Mouse (Mus musculus) heart, adult 2 months (tissue): ENCODE measurements around the gene Pitpnb. TPM values are rescaled to one million over a fixed set of nuclear protein-coding genes. Genes with fewer than 3 reads are reported as not detected.
A peak's percentile ranks its signal among the peaks of the same experiment; 100 is the strongest.

ENCODE experiments used
- DNase-seq, 2 experiments: peaks; one replicate each; pipeline ENCODE4 v3.0.0; 2021
- H3K27ac ChIP-seq: fragments of 200-600 bp; 2 replicates; pipeline ENCODE4 v1.8.1; 2022
- H3K27me3 ChIP-seq: fragments of 200-500 bp; 2 replicates; pipeline ENCODE4 v1.6.1; 2012; ENCODE audit warnings: mild to moderate bottlenecking, low read length, inconsistent platforms, mixed read lengths; ENCODE audit not compliant: control insufficient read depth, insufficient read depth
- H3K36me3 ChIP-seq: fragments of 200-500 bp; 2 replicates; pipeline ENCODE4 v1.6.1; 2012; ENCODE audit warnings: low read length, inconsistent platforms; ENCODE audit not compliant: control insufficient read depth, insufficient read depth
- H3K4me1 ChIP-seq: fragments of 200-500 bp; 2 replicates; pipeline ENCODE4 v1.6.1; 2011; ENCODE audit warnings: low read length; ENCODE audit not compliant: control insufficient read depth, insufficient read depth
- H3K4me3 ChIP-seq: fragments of 200-600 bp; 2 replicates; pipeline ENCODE4 v1.8.1; 2022
- H3K79me2 ChIP-seq: fragments of 200-500 bp; replicated peaks from 2 replicates; pipeline ENCODE4 v1.6.1; 2012; ENCODE audit warnings: mild to moderate bottlenecking, inconsistent platforms, low read length, moderate library complexity, mixed read lengths; ENCODE audit not compliant: control insufficient read depth, insufficient read depth
- H3K9ac ChIP-seq: fragments of 200-500 bp; 2 replicates; pipeline ENCODE4 v1.6.1; 2012; ENCODE audit warnings: low read depth, mild to moderate bottlenecking, control low read depth, inconsistent platforms, low read length, mixed read lengths
- CTCF ChIP-seq: fragments of 200-600 bp; IDR thresholded peaks from 2 replicates; pipeline ENCODE4 v1.8.1; 2022; ENCODE audit warnings: antibody characterized with exemption, mild to moderate bottlenecking, moderate library complexity
- EP300 ChIP-seq: fragments of 200-500 bp; IDR thresholded peaks from 2 replicates; pipeline ENCODE4 v1.6.1; 2011; ENCODE audit warnings: low read depth, low read length, control low read depth; ENCODE audit not compliant: insufficient read depth
- POLR2A ChIP-seq: fragments of 200-500 bp; IDR thresholded peaks from 2 replicates; pipeline ENCODE4 v1.6.1; 2011; ENCODE audit warnings: mild to moderate bottlenecking, low read depth, low read length, control low read depth; ENCODE audit not compliant: insufficient read depth
- WGBS: fragments of 180-500 bp; shearing (Covaris S2); methylation state at CpG from one replicate; pipeline ENCODE4 v1.1.7; 2018; 5-methylcytosine and 5-hydroxymethylcytosine counted together
- intact Hi-C: fragments of 180-260 bp; cut with DNase I; formaldehyde crosslinking; loops from one replicate; pipeline ENCODE4 v1.15.1; 2025
- polyA plus RNA-seq: library from polyadenylated mRNA; depleted of rRNA; stranded (reverse); fragments of >200 nt; gene quantifications from 2 replicates; pipeline ENCODE4 v1.2.3, GENCODE M21; 2012
- total RNA-seq, 2 experiments: library from RNA; stranded (reverse); gene quantifications; 2 replicates each; pipeline ENCODE4 v1.2.3; 2021

The Pitpnb gene
- total and polyA plus RNA-seq, 3 experiments = 32.4 to 41.9 (median 39.4) TPM

DNA sequence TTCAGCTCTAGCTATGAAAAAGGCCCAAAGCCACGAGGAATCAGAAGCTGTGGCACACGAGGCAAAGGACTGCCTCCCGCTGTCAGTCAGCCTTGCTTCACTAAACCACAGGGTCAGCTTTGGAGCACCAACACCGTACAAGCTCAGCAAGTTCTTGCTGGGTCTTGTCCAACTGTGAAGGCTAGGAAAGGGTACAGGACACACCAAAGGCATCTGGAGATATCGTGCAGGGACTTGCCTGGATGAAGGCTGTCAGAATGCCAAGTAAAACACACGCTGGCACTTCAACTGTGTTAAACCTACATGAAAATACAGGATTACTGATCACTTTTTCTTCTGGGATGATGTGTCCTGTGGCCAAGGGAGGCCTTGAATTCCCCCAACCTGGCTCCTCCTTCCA, 20.4 kb upstream of the Pitpnb start:
- DNase-seq = no peak
- no peak overlapping the region for H3K27ac ChIP-seq
- 35% methylated on average over 6 of the region's 6 CpGs for WGBS
- H3K4me1 ChIP-seq = no peaks in the 10 kb centered on the region
- H3K9ac ChIP-seq = no peak overlapping the region
- H3K27me3 ChIP-seq = no peaks in the 10 kb centered on the region
- no peak overlapping the region for H3K4me3 ChIP-seq
- TF ChIP-seq POLR2A (no peak), CTCF (no peak), EP300 (no peak)
- no peaks in the 10 kb centered on the region for H3K36me3 ChIP-seq
- intact Hi-C loops = no loop called here
- no peaks in the 10 kb centered on the region for H3K79me2 ChIP-seq

DNA sequence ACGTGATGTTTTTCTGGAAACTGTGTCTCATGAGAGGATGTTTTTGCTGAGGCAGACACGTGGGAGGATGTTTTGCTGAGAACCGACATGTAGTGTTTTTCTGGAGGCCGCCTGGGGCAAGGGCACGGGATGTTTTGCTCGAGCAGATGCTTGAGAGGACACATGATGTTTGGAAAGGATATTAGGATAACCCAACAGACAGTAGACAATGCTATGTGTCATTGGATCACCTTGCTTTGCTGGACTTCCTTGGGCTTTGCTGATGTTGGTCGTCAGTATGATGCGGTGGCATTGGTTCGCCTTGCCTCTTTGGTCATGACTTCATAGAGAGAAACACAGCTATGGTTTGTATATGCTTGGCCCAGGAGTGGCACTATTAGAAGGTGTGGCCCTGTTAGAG, 16.7 kb upstream of the Pitpnb start:
- intact Hi-C loops = no loop called here
- Histone ChIP-seq H3K27me3 (no peaks in the 10 kb centered on the region), H3K79me2 (no peaks in the 10 kb centered on the region), H3K36me3 (no peaks in the 10 kb centered on the region), H3K4me3 (no peak overlapping the region), H3K4me1 (no peaks in the 10 kb centered on the region), H3K27ac (no peak overlapping the region), H3K9ac (no peak overlapping the region)
- no peak for DNase-seq
- WGBS = 68% methylated on average over 9 of the region's 9 CpGs
- TF ChIP-seq POLR2A = no peak
- no peak for TF ChIP-seq EP300
- no peak for TF ChIP-seq CTCF

DNA sequence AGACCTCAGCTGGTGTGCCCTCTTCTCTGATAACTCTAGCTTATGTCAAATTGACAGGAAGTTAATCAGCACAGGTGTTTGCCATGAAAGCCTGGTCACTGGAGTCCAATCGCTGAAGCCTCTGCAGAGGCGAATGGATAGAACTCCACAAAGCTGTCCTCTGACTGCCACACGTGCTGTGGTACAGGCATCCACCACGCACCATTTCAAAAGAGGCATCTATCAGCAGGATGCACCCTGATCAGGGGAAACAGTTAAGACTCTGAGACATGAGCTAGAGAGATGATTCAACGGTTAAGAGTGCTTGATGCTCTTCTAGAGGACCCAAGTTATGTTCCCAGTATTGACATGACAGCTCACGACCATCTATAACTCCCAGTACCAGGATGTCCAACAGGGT, 15.5 kb upstream of the Pitpnb start:
- Histone ChIP-seq H3K4me1 (no peaks in the 10 kb centered on the region), H3K36me3 (no peaks in the 10 kb centered on the region), H3K27me3 (no peaks in the 10 kb centered on the region), H3K9ac (no peak overlapping the region), H3K79me2 (no peaks in the 10 kb centered on the region), H3K27ac (no peak overlapping the region), H3K4me3 (no peak overlapping the region)
- WGBS = 83% methylated on average over 6 of the region's 6 CpGs
- intact Hi-C loops = no loop called here
- no peak for DNase-seq
- TF ChIP-seq POLR2A (no peak), EP300 (no peak), CTCF (no peak)

DNA sequence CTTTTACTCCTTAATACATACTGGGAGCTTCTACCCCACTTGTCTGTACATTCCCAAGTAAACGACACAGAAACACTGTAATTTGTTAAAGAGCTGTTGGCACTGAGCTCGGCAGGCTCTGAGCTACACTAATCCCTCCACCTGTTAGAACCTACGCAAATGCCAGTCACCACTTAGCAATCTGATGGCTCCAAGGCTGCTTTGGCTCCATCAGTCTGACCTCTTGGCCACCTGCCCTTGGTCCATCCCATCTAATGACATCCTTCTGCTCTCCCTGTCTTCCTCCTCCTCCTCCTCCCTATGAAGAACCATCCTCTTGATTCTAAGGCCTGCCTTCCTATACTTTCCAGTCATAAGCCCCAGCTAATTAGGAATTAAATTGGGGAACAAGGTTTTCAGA, 13.0 kb upstream of the Pitpnb start:
- H3K4me1 ChIP-seq = no peaks in the 10 kb centered on the region
- 80% methylated on average over 3 of the region's 3 CpGs for WGBS
- H3K36me3 ChIP-seq = no peaks in the 10 kb centered on the region
- TF ChIP-seq POLR2A (no peak), CTCF (no peak), EP300 (no peak)
- no peaks in the 10 kb centered on the region for H3K27me3 ChIP-seq
- H3K4me3 ChIP-seq = no peak overlapping the region
- no peak overlapping the region for H3K9ac ChIP-seq
- intact Hi-C loops = no loop called here
- no peak for DNase-seq
- H3K79me2 ChIP-seq = no peaks in the 10 kb centered on the region
- no peak overlapping the region for H3K27ac ChIP-seq

DNA sequence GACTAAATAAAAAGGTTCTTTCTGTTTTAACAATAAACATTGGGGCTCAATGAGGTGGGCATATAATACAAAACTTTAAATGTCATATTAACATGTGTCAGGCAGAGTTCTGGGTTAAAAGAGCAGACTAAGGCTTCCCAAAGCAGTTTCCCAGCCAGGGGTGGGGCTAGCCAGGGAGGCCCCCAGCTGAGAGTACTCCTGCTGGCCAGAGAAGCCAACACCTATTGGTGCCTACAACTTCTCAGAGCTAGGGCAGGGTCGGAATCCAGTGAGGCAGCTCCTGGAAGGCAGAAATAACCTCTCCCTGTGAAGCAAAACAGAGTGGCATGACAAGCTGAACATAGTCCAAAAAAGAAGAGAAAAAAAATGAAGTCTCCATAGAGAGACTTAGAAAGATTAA, 11.6 kb upstream of the Pitpnb start:
- no peaks in the 10 kb centered on the region for H3K36me3 ChIP-seq
- no peaks in the 10 kb centered on the region for H3K4me1 ChIP-seq
- no peak overlapping the region for H3K4me3 ChIP-seq
- intact Hi-C loops = no loop called here
- H3K27me3 ChIP-seq = no peaks in the 10 kb centered on the region
- no peak for DNase-seq
- TF ChIP-seq POLR2A (no peak), CTCF (no peak)
- H3K79me2 ChIP-seq = no peaks in the 10 kb centered on the region
- no peak overlapping the region for H3K27ac ChIP-seq
- WGBS = 29% methylated on average over 1 of the region's 1 CpGs
- no peak overlapping the region for H3K9ac ChIP-seq

DNA sequence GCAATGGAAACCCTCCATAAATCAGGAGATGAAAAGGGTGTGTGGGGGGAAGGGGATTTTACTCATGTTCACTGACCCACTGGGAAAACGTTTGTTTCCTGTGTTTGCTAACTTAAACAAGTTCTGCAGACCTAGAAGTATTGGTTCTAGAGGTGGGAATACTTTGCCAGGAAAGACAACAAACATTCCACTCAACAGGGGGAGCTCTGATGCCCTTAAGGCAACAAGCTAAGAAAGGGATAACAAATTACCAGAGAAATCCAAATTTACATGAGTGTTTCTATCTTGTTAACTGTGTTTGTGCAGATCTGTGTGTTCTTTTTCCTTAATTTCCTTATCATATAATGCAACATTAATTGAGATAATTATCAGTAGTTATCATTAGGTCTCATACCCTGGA, 4.8 kb upstream of the Pitpnb start:
- WGBS = 14% methylated on average over 1 of the region's 1 CpGs
- intact Hi-C loops = no loop called here
- no peak for DNase-seq
- peaks cover 1% of the 10 kb centered on the region; the same call in 1 of the 2 replicates for H3K4me1 ChIP-seq
- no peaks in the 10 kb centered on the region for H3K36me3 ChIP-seq
- TF ChIP-seq CTCF = peak; percentile 51
- TF ChIP-seq EP300 = no peak
- H3K4me3 ChIP-seq = no peak overlapping the region
- H3K9ac ChIP-seq = no peak overlapping the region
- no peaks in the 10 kb centered on the region for H3K27me3 ChIP-seq
- no peak overlapping the region for H3K27ac ChIP-seq
- no peaks in the 10 kb centered on the region for H3K79me2 ChIP-seq

DNA sequence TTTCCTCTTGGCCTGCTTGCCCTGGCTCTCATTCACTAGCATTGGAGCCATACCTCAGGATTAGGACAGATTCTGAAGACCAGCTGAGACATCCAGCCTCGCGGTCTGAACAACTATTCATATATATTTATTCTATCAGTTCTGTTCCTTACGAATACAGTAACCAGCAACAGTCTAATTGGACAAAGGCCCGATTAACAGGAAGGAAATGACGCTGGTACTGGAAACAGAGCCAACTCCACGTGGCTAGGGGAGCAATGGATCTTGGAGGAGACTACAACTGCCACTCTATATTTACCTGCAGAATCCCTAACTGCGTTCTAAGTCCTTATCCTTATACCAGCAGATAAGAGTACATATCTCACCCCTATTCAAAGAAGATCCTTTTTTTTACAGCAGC, 3.1 kb upstream of the Pitpnb start:
- intact Hi-C loops = no loop called here
- no peak overlapping the region for H3K4me3 ChIP-seq
- 41% methylated on average over 7 of the region's 7 CpGs for WGBS
- peaks cover 1% of the 10 kb centered on the region; the same call in 1 of the 2 replicates for H3K79me2 ChIP-seq
- H3K27ac ChIP-seq = no peak overlapping the region
- DNase-seq = no peak
- no peak overlapping the region for H3K9ac ChIP-seq
- H3K27me3 ChIP-seq = no peaks in the 10 kb centered on the region
- peaks cover 5% of the 10 kb centered on the region for H3K4me1 ChIP-seq
- TF ChIP-seq CTCF = no peak
- TF ChIP-seq POLR2A = no peak
- no peak for TF ChIP-seq EP300
- H3K36me3 ChIP-seq = peaks cover 4% of the 10 kb centered on the region; the same call in 1 of the 2 replicates
